Mouse (Mus musculus) E14TG2a.4 (cell line): ENCODE results near the gene Tagln.

Source experiments
- CTCF ChIP-seq: conservative IDR thresholded peaks from 2 replicates; pipeline ENCODE4 v1.5.1; 2014; ENCODE audit warnings: low read length
- POU5F1 ChIP-seq: IDR thresholded peaks from 2 replicates; pipeline ENCODE4 v1.6.1; 2014; ENCODE audit warnings: low read length, borderline replicate concordance

- TF ChIP-seq CTCF (no peak), POU5F1 (no peak)
These were observed 44.8 kb upstream of the Tagln start for GRCm38 (mm10) chr9:45980611-45981010.
